Mouse (Mus musculus) urinary bladder, adult 18-20 months (tissue): ENCODE measurements at regions not wholly inside any gene's neighbourhood (a gene's known extent, or its start where the extent isn't known, plus 50 kb on each side); places are given as distances from the start of the nearest gene placed in this dataset.
A peak's percentile ranks its signal among the peaks of the same experiment; 100 is the strongest.

Experiments used
- DNase-seq, 2 experiments: peaks; one replicate each; pipeline ENCODE4 v3.0.0; 2022; ENCODE audit warnings: low spot score in 2 of 2, mixed read lengths in 2 of 2

GRCm38 (mm10) chr7:124857106-124857505 is 587.4 kb upstream of the Kdm8 start:
- DNase-seq: no peak

GRCm38 (mm10) chr7:124861397-124861796 is 583.1 kb upstream of the Kdm8 start:
- DNase-seq: no peak

GRCm38 (mm10) chr7:124868133-124868603 is 576.3 kb upstream of the Kdm8 start:
- peak; percentile 1 to 69 for DNase-seq

- DNase-seq: no peak
Observed at GRCm38 (mm10) chr7:124868621-124869020, 575.9 kb upstream of the Kdm8 start.

- DNase-seq: no peak
Observed at GRCm38 (mm10) chr7:124880771-124881170, 563.7 kb upstream of the Kdm8 start.

GRCm38 (mm10) chr7:124907233-124907632 is 537.2 kb upstream of the Kdm8 start:
- DNase-seq: no peak

GRCm38 (mm10) chr7:124907662-124908296 is 536.7 kb upstream of the Kdm8 start:
- DNase-seq: no peak

GRCm38 (mm10) chr7:124914061-124914460 is 530.4 kb upstream of the Kdm8 start:
- DNase-seq: no peak

- DNase-seq: no peak
Observed at GRCm38 (mm10) chr7:124914479-124914878, 530.0 kb upstream of the Kdm8 start.

GRCm38 (mm10) chr7:124914972-124915371 is 529.5 kb upstream of the Kdm8 start:
- no peak for DNase-seq

GRCm38 (mm10) chr7:124915637-124916036 is 528.8 kb upstream of the Kdm8 start:
- no peak for DNase-seq

- no peak for DNase-seq
Observed at GRCm38 (mm10) chr7:124917606-124918120, 526.8 kb upstream of the Kdm8 start.

GRCm38 (mm10) chr7:124922806-124923205 is 521.7 kb upstream of the Kdm8 start:
- DNase-seq: no peak

GRCm38 (mm10) chr7:124933573-124933972 is 510.9 kb upstream of the Kdm8 start:
- no peak for DNase-seq

GRCm38 (mm10) chr7:124939357-124939756 is 505.1 kb upstream of the Kdm8 start:
- DNase-seq: no peak

- no peak for DNase-seq
Observed at GRCm38 (mm10) chr7:124941527-124941926, 502.9 kb upstream of the Kdm8 start.

- DNase-seq: no peak
Observed at GRCm38 (mm10) chr7:124946424-124946823, 498.1 kb upstream of the Kdm8 start.

GRCm38 (mm10) chr7:124957329-124957728 is 487.1 kb upstream of the Kdm8 start:
- DNase-seq: no peak

GRCm38 (mm10) chr7:124974870-124975488 is 469.5 kb upstream of the Kdm8 start:
- no peak for DNase-seq

GRCm38 (mm10) chr7:124989456-124989855 is 455.0 kb upstream of the Kdm8 start:
- no peak for DNase-seq

GRCm38 (mm10) chr7:124990695-124991094 is 453.8 kb upstream of the Kdm8 start:
- no peak for DNase-seq

GRCm38 (mm10) chr7:124996538-124996937 is 447.9 kb upstream of the Kdm8 start:
- no peak for DNase-seq

GRCm38 (mm10) chr7:125000669-125001068 is 443.8 kb upstream of the Kdm8 start:
- DNase-seq: no peak
